Mouse (Mus musculus) left cerebral cortex, postnatal 14 days (tissue): Measurements from ENCODE around the gene Sox12. TPM values are rescaled to one million over a fixed set of nuclear protein-coding genes. Genes with fewer than 3 reads are reported as not detected.
A peak's percentile ranks its signal among the peaks of the same experiment; 100 is the strongest.

Experiments used
- DNase-seq, 2 experiments: peaks; one replicate each; pipeline ENCODE4 v3.0.0; 2021 to 2022; ENCODE audit warnings: low spot score in 2 of 2, mixed read lengths in 1 of 2
- intact Hi-C: fragments of 180-260 bp; cut with DNase I; formaldehyde crosslinking; loops from one replicate; pipeline ENCODE4 v1.15.1; 2025
- total RNA-seq, 2 experiments: library from RNA; stranded (reverse); gene quantifications; 2 replicates each; pipeline ENCODE4 v1.2.3; 2021

Sox12 gene
- total RNA-seq, 2 experiments from 2014 or later: 17.9 to 22.0 TPM

DNA sequence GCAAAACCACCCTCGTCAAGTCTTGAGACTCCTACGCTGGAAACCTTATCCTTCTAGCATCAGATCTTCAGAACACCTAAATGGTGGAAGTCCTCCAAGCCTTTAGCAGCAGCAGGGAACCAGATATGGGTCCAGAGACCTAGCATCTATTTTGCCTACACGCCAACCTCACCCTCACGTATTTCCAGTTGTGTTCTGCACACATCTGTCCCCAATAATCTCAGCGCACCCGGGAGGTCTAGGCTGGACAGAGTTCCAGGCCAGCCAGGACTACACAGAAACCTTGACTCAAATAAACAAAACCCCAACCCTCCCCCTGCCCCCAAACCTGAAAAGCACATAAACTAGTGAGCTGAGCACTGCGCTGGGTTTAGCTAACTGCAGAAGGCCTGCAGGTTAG, 13.6 kb upstream of the Sox12 start:
- intact Hi-C loops: no loop called here
- no peak for DNase-seq

DNA sequence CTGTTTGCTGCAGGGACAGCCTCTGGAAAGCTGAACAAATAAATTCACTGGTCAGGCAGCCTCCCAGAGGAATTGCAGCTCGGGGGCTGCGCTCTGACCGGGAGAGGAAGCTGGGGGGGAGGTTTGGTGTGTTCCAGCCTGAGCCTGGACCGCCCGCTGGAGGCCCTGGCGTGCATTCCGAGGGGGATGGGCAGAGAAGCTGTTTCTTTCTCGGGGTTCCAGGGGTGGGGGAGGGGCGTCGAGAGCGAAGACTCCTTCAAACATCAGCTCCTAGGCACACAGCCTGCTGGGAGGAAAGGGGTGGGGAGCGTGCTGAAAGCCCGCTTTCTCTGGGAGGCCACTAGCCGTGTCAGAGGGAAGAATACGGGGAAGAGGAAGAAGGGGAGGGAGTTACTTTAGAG, 13.1 kb upstream of the Sox12 start:
- intact Hi-C loops: no loop called here
- peak; percentile 80 to 93 for DNase-seq

DNA sequence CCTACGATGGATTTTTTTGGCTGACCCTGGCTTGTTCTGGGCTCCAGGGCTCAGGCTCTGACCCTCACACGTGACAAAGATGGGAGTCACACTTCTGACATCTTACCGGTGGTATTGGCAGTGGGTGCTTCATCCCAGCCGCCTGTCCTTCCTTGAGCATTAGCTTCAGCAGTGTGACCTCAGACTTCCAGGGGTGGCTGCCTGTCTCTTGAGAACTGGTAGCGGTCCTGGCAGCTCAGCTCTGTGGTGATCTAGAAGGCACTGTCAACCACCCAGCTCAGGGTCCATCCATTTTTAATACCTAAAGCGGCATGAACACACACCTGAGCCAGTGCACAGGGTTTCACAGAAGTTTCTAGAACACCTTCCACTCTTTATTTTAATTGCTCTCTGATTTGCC, 11.9 kb upstream of the Sox12 start:
- DNase-seq: no peak
- intact Hi-C loops: no loop called here

DNA sequence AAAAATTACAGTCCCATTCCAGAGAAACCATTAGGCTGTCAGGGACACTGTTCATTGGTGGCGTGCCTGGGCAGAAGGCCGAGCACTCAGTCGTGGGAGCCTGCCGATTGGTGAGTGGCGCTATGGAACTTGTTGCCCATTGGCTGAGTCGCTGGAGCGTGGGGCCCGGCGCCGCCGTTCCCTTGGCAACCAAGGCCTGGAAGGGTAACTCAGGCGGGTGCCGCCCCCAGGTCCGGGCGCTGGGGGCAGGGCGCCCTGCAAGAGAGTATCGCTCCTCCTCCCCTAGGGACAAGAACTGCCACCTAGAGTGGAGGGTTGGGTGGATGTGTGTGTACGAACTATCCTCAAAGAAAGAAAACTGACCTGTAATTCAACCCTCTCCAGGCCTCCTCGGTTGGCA, 8.3 kb upstream of the Sox12 start:
- peak; percentile 98 to 99 for DNase-seq
- intact Hi-C loops: no loop called here

DNA sequence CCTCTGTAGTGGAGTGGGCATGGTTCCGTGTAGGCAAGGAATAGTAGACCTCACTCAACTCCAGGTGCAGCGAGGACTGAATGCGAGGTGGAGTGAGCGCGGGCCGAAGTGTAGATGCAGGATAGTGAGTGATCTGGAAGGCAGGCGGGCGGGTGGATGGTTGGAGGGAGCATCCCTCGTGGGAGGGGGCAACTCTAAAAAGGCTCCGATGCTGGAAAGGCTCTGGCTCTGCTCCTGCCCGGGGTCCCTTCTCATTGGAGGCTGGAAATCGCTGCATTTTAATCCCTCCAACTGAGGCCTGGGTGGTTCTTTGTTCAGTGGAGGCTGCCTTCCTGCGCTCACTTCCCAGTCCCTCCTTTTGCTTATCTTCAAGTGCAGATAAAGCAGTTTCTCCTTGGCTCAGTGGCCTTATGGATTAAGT, 1.3 kb upstream of the Sox12 start:
- intact Hi-C loops: no loop called here
- peak in 1 of 2 experiments; percentile 67 for DNase-seq

DNA sequence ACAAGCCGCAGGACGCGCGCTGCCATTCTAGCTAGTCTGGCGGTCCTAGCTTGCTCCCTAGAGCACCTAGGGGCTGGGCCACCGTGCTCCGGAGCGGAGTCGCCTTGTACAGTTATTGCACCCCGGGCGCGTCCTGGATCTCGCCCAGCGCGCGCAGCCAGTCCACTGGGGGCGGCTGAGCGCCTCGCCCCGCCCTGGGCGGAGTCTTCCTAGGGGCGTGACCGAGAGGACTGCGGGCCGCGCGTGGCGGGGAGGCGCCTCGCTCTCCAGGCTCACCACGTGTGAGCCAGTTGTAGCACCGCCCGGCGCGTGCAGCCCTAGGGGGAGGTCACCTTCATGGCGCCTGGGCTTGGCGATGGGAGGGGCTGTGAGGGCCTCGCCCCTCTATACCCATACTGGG, 828 bp upstream of the Sox12 start:
- intact Hi-C loops: loop anchor here (1.0 kb wide), 1 partner anchor 16 kb away; no protein-coding TSS in a partner anchor

DNA sequence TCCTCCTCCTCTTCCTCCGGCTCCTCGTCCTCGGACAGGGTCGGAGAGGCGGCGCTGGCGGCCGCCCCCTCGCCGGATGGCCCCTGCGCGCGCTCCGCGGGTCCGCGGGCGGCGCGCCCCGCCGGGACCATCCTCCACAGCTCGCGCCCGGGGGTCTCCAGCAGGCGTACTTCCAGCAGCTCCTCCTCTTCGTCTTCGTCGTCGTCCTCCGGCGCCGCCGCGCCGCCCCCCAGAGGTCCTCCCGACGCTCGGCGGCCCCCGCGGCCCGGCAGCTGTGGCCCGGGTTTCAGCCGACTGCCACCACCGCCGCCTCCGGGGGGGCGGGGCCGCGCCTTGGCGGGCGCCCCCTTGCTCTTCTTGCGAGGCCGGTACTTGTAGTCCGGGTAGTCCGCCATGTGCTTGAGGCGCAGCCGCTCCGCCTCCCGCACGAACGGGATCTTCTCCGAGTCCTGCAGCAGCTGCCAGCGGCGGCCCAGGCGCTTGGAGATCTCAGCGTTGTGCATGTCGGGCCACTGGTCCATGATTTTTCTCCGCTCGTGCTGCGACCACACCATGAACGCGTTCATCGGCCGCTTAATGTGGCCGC, 766 bp downstream of the Sox12 start:
- intact Hi-C loops: no loop called here
- DNase-seq: peak; percentile 83 to 93

More for the DNA sequence above, 828 bp upstream of the Sox12 start:
- DNase-seq: peak; percentile 90 to 95

DNA sequence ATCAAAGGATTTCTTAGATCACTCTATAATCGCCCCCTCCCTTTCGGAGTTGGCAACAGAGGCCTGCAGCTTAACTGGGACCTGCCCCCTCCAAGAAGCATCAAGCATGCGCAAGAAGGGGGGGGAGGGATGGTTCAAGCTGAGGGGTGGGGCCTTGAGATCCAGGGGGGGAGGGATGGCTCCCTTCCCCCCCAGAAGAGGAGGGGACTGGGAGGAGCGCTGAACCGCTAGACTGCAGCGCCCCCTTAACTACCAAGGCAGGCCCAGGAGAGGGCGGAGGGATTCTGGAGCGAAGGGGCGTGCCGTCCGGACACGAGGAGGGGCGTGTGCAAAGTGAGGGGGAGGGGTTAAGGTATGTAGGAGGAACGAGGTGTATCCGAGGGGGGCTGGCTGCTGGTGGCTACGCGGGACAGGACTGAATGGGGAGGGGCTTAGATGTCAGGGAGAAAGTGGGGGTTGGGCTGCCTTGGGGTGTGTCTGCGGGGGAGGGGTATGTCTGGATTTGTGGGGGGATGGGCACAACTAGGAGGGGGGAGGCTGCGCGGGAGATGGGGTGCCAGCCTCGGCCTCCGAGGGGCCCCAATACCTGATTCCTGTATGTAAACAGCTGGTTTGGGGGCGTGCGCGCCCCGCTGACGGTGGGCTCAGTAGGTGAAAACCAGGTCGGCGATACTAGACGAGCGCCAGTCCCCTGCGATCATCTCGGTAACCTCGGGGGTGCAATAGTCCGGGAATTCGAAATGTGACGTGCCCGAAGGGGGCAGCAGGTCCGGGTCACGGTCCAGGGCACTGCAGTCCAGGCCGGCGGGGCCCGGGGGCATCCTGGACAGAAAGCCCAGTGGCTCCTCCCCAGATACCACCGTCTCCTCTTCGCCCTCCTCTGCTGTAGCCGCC, 1.5 kb downstream of the Sox12 start:
- DNase-seq: peak; percentile 89 to 96
- intact Hi-C loops: no loop called here

DNA sequence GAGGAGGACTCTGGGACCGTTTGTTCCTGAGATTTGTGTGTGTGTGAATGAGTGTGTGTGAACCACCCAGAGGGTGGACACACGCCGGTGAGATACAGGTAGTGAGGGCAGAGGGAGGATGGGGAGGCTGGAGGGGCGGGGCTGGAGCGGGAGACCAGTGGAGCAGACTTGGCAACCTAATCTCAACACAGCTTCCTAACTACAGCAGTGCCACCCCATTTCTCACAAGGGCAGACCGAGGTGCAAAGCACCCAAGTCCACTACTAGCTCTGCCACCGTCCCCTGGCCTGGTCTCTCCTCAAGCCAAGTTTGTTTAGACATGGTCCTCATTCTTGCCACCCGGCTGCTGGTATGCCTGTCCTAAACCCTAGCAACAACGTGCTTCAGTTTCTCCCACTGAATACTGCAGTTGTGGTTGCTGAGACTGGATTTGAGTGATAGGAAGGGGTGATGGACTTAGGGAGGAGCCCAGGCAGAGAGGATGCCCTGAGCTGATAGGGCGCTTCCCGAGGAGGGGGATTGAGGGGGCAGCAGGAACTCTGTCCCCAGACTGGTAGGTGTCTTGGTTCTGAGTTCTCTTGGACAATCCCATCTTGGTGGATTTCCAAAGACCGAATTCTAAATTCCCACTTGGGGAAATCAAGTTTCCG, 2.5 kb downstream of the Sox12 start:
- DNase-seq: no peak

DNA sequence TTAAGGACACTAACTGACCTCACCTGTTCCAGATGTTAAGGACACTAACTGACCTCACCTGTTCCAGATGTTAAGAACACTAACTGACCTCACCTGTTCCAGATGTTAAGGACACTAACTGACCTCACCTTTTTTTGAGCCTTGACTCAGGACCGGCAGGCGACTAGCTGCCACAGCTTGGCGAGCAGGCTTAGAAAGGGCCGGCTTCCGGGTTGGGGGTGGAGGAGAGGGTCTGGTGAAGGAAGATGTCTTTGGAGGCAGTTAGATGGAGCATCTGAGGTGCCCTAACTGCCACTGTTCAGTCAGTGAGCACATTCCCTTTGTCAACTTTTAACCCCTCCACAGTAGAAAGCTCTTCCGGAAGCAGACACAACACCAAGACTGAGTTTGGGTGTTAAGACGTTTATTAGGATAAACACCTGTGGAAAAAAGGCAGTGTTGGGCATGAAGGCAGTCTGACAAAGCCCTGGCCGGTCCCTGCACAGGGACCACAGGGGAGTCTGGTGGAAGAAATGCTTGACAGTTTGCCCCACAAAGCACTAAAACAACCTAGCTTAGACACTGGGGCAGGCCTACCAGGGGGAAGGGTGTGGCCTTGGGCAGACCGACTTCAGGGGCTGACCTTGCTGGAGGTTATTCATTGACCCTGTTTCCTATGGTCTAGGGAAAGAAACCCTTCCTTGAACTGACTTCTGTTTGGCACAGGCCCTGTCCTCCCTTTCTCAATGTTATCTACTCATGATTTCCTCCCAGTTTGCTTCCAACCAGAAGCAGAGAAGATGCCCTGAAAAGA, 4.4 kb downstream of the Sox12 start:
- intact Hi-C loops: no loop called here

More for the DNA sequence above, 2.5 kb downstream of the Sox12 start:
- intact Hi-C loops: no loop called here

DNA sequence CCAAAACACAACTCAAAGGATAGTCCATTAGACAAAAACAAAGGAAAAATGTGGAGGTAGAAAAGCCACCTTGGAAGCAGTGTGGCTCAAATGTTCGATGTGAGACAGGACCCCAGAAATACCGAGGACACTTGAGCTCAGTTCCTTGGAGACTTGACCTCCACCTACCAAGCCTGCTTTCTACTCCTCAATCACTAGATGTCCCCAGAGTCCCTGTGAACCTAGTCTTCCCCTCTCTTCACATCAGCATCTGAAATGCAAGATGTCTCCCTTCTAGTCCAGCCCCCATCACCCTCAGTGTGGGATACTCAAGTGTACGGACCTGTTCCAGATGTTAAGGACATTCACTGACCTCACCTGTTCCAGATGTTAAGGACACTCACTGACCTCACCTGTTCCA, 5.1 kb downstream of the Sox12 start:
- intact Hi-C loops: loop anchor here (1.0 kb wide), 1 partner anchor 45 kb away; no protein-coding TSS in a partner anchor
- DNase-seq: peak; percentile 60 to 79

More for the DNA sequence above, 4.4 kb downstream of the Sox12 start:
- DNase-seq: no peak

DNA sequence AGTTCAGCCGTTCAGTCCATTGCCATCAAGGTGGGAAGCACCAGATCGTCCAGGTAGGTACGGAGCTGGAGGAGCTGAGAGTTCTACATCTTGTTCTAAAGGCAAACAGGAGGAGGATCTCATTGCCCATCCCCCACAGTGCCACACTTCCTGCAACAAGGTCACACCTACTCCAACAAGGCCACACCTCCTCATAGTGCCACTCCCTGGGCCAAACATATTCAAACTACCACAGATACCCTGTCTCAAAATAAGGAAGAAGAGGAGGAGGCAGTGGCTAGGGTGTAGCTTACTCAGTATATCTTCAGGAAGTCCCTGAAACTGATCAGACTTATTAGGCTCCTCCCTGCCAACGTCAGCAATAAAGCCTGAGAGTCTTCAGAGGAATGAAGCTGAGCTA, 13.7 kb downstream of the Sox12 start:
- intact Hi-C loops: no loop called here
- no peak for DNase-seq

DNA sequence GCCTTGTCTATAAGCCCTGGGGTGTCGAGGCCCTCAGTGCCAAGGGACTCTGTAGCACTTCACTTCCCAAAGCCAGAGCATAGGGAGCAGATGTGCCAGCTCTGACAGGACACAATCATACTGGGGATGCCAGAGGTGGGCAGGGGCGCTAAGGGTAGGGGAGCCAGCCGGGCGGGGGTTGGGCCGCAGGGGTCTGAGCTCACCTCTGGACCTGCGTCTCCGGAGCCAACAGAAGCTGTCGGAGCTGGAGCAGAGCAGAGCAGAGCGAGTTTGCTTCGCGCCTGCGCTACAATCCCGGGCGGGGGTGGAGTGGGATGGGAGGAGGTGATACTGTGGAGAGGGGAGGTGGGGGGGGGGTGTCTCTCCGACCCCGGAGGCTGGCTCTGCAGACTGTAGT, 21.5 kb downstream of the Sox12 start, which contains the start of gene Nrsn2:
Nrsn2 (minus strand) TSS at position 294 of the 397 bp plus-strand sequence.
- intact Hi-C loops: no loop called here
- peak in 1 of 2 experiments; percentile 40 for DNase-seq

DNA sequence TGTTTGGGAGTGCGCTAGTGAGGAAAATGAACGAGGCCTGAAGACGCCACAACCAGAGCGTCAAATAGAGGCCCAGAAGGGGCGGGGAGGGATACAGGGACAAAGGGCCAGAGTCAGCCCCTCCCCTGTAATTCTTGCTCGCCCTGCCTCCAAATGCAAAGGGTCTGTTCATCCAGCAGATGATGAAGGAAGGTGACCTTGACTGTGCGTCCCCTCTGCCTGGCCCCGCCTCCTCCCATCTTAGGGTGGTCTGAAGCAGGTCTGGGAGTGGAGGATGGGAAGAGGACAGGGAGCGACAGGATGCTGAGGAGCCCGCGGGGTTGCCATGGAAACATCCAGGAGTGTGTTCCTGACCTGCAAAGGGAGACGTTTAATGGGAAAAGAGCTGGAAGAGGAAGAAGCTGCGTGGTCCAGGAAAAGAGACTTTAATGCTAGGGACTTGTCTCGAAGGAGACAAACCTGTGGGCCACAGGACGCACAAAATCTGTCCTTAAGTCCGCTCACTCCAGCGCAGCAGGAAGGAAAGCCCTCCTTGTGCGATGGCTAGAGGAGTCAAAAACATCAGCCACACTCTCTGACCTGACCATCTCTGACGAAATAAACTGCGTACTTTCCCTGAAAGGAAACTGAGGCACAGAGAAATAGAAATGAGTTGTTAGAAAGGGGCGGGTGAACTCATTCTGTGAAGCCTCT, 22.1 kb downstream of the Sox12 start:
- peak; percentile 59 to 66 for DNase-seq
- intact Hi-C loops: no loop called here

DNA sequence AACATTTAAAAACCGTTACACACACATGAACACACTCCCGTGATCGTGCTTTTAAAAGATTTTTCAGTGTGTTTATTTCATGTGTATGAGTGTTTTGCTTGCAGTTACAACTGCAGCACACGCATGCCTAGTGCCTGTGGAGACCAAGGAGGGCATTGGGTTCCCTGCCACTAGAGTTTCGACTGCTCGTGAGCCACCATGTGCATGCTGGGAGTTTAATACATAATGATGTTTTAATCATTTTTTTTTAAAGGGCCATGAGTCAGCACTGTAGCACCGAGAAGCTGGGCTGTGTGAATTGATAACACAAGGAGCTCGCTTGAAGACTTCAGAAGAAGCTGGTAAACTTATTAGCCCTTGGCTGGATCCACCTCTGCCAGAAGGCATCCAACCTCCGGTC, 24.3 kb downstream of the Sox12 start:
- no peak for DNase-seq
- intact Hi-C loops: no loop called here

DNA sequence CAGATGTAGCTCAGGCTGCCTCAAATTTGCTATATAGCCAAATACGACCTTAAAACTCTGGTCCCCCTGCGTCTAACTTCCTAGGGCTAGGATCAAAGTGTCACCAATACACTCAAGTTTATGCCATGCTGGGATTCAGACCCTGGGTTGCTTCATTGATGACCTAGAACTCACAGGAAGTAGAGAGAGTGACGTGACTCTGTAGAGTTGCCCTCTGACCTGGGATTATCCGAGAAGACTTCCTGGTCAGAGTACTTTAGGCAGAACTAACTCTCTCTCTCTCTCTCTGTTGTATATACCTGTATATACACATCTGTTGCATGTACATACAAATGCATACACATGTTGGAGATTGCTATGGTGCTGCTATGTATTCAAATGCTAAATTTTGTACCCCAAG, 25.2 kb downstream of the Sox12 start:
- intact Hi-C loops: no loop called here
- DNase-seq: no peak

DNA sequence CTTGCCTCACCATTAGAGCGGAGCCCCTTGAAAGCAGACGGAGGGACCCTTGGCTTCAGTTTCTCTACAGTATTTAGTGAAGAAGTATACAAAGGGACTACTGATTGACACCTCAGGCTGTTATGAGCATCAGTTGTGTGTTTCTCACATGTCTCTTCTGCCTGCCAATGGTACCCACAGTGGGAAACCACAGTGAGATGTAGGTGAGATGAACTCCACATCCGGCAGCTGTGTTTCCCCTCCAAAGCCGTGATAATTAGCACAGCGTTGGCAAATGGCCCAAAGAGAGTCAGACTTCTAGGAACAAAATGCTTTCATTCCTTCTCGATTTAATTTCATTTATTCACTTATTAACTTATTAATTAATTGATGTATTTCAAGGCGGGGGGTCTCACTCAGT, 25.8 kb downstream of the Sox12 start:
- intact Hi-C loops: no loop called here
- DNase-seq: no peak

DNA sequence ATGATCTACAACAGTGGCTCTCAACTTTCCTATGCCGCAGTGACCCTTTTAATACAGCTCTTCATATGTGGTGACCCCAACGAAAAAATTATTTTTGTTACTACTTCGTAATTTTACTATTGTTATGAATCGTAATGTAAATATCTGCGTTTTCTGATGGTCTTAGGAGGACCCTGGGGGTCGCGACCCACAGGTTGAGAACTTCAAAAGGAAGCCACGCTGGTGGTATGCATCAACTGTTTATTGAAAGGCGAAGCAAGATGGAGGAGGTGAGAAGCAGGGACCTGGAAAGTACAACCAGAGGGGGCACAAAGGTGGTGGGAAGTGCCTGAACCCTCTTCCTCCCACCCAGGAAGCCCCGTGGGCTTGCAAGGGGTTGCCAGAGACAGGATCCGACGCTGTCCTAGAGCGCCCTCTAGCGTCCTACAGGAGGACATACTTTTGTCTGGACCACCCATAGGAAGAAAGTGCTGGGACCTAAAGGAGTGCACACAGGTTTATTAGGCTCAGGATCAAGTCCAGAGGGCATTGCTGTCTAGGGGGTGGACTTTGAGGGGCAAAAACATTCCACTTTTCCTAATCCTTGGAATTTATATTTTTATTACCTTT, 29.2 kb downstream of the Sox12 start:
- intact Hi-C loops: loop anchor here (10.0 kb wide), 1 partner anchor 344 kb away; no protein-coding TSS in a partner anchor

More for the DNA sequence above, 29.2 kb downstream of the Sox12 start:
- peak; percentile 52 to 67 for DNase-seq
